Mouse (Mus musculus) hindbrain, embryonic 11.5 days (tissue): ENCODE measurements around the gene Skap1. TPM values are rescaled to one million over a fixed set of nuclear protein-coding genes. Genes with fewer than 3 reads are reported as not detected.

Source experiments
- ATAC-seq: fragments of 200-750 bp; cut with Nextera tagmentation; 2 replicates; pipeline ENCODE4 v1.8.0; 2017; ENCODE audit warnings: mild to moderate bottlenecking, moderate TSS enrichment, moderate library complexity; ENCODE audit not compliant: low FRiP score
- DNase-seq: peaks from one replicate; pipeline ENCODE4 v3.0.0-alpha.2; 2015; ENCODE audit warnings: low spot score
- H3K27ac ChIP-seq: fragments of 300-500 bp; sonication (generic); 2 replicates; pipeline ENCODE4 v1.5.1; 2014; ENCODE audit warnings: mild to moderate bottlenecking, low read depth, low read length
- H3K27me3 ChIP-seq: fragments of 300-500 bp; sonication (generic); 2 replicates; pipeline ENCODE4 v1.6.1; 2014; ENCODE audit warnings: mild to moderate bottlenecking, low read length, moderate library complexity, mixed read lengths; ENCODE audit not compliant: control insufficient read depth, insufficient read depth
- H3K36me3 ChIP-seq: fragments of 300-500 bp; sonication (generic); 2 replicates; pipeline ENCODE4 v1.6.1; 2014; ENCODE audit warnings: mild to moderate bottlenecking, low read length, moderate library complexity, mixed read lengths; ENCODE audit not compliant: control insufficient read depth, insufficient read depth
- H3K4me1 ChIP-seq: fragments of 300-500 bp; sonication (generic); replicated peaks from 2 replicates; pipeline ENCODE4 v1.6.1; 2014; ENCODE audit warnings: low read length, mixed read lengths; ENCODE audit not compliant: control insufficient read depth, insufficient read depth
- H3K4me2 ChIP-seq: fragments of 300-500 bp; sonication (generic); replicated peaks from 2 replicates; pipeline ENCODE4 v1.6.1; 2014; ENCODE audit warnings: mild to moderate bottlenecking, low read depth, low read length
- H3K4me3 ChIP-seq: fragments of 300-500 bp; sonication (generic); 2 replicates; pipeline ENCODE4 v1.5.1; 2014; ENCODE audit warnings: low read depth, low read length
- H3K9ac ChIP-seq: fragments of 300-500 bp; sonication (generic); 2 replicates; pipeline ENCODE4 v1.6.1; 2014; ENCODE audit warnings: low read depth, low read length
- H3K9me3 ChIP-seq: fragments of 300-500 bp; sonication (generic); 2 replicates; pipeline ENCODE4 v1.6.1; 2016; ENCODE audit warnings: low read length; ENCODE audit not compliant: control insufficient read depth
- WGBS: fragments of 180-500 bp; shearing (Covaris S2); extraction: QIAGEN DNeasy Blood & Tissue Kit; methylation state at CpG from one replicate; pipeline ENCODE4 v1.1.7; 2014; 5-methylcytosine and 5-hydroxymethylcytosine counted together
- polyA plus RNA-seq: library from polyadenylated mRNA; unstranded; fragments of >200 nt; fragmentation: Nextera tagmentation; extraction: Ambion mirVana; gene quantifications from 2 replicates; pipeline ENCODE4 v1.2.1, GENCODE M21; 2014

The Skap1 gene
- polyA plus RNA-seq, 1 experiment from 2014 or later = 0.85 TPM

DNA sequence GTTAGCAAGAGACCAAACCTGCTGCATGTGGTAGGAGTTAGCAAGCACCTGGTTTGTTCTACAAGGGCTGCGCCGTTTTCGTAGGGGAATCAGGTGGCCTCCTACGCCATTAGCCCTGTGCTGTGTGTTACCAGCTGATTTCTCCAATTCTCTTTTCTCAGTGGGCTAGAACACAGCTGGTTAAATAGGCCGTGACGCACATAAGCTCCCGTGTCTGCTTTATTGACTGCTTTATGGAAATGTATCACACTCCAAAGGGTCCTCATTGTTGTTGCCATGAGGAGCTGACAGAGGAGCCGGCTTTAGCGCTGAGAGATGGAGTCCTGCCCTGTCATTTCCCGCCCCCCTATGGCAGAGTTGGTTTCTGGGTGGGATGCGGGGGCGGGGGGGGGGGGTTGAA, 230.4 kb downstream of the Skap1 start:
- H3K4me3 ChIP-seq = no peak overlapping the region
- H3K27me3 ChIP-seq = no peaks in the 10 kb centered on the region
- peaks cover 2% of the 10 kb centered on the region; the same call in 1 of the 2 replicates for H3K4me1 ChIP-seq
- DNase-seq = peak; percentile 46
- no peak overlapping the region for H3K4me2 ChIP-seq
- WGBS = 41% methylated on average over 12 of the region's 12 CpGs
- no peaks in the 10 kb centered on the region for H3K9me3 ChIP-seq
- no peak overlapping the region for H3K9ac ChIP-seq
- peak; percentile 54 for ATAC-seq
- H3K27ac ChIP-seq = peak overlapping the region; percentile 18; the same call in 1 of the 2 replicates
- no peaks in the 10 kb centered on the region for H3K36me3 ChIP-seq

DNA sequence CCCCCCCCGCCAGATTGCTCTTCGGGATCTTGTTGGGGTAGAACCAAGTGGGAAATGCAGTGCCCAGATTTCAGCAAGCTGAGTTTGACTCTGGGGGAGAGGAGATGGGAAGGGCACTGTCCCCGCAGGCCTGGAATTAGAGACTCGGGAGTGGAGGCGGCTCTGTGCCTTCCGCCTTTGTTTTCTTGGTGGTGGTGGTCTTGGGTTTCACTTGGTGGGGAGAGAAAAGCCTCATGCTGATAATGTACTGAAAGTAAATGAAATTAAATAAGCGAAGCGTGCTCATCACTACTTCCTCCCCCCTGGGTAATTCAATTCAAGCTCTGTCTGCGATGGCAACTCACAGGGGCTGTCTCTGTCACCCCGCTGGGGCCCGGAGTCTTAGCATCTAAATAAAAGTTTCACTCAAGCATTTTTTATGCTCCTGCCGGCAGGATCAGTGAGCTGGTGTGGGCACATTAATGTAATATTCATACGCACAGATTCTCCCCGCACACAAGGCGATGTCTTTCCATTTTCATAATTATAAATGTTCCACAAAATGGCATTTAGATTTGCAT, 231.9 kb downstream of the Skap1 start:
- Histone ChIP-seq H3K27ac (no peak overlapping the region; the same call in 1 of the 2 replicates), H3K36me3 (no peaks in the 10 kb centered on the region), H3K4me1 (peaks cover 2% of the 10 kb centered on the region; the same call in 1 of the 2 replicates), H3K4me2 (no peak overlapping the region), H3K27me3 (no peaks in the 10 kb centered on the region), H3K4me3 (no peak overlapping the region), H3K9ac (no peak overlapping the region), H3K9me3 (no peaks in the 10 kb centered on the region)
- DNase-seq (peak; percentile 38), ATAC-seq (no peak)
- 37% methylated on average over 14 of the region's 15 CpGs for WGBS

DNA sequence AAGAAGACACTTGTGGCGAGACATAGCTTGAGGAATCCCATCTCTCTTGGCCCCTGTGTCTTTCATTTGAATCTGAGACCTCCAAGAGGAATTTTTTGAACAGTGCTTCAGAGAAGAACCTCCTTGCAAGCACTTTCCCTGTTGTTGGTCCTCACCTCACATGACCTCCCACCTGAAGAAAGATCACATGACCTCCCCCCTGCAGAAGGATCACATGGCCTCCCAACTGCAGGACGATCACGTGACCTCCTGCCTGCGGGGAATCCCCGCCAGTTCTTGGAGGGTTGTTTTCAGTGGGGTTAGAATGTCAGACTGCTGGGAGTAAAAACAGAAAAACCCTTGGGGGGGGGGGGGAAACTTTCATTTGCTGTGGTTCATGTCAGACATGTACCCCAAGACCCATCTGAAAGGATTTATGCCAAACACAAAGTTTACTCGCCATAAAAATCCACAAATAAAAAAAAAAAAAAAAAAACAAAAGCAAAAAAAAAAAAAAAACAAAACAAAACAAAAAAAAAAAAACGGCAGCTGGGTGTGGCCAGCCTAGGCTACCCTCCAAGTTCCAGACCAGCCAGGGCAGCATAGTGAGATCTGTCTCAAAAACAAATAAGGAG, 232.6 kb downstream of the Skap1 start:
- H3K4me2 ChIP-seq = no peak overlapping the region
- H3K4me3 ChIP-seq = no peak overlapping the region
- peak; percentile 72 for DNase-seq
- no peak for ATAC-seq
- no peaks in the 10 kb centered on the region for H3K36me3 ChIP-seq
- H3K27me3 ChIP-seq = no peaks in the 10 kb centered on the region
- peaks cover 2% of the 10 kb centered on the region; the same call in 1 of the 2 replicates for H3K4me1 ChIP-seq
- H3K27ac ChIP-seq = no peak overlapping the region
- 23% methylated on average over 7 of the region's 7 CpGs for WGBS
- H3K9me3 ChIP-seq = no peaks in the 10 kb centered on the region
- H3K9ac ChIP-seq = no peak overlapping the region

DNA sequence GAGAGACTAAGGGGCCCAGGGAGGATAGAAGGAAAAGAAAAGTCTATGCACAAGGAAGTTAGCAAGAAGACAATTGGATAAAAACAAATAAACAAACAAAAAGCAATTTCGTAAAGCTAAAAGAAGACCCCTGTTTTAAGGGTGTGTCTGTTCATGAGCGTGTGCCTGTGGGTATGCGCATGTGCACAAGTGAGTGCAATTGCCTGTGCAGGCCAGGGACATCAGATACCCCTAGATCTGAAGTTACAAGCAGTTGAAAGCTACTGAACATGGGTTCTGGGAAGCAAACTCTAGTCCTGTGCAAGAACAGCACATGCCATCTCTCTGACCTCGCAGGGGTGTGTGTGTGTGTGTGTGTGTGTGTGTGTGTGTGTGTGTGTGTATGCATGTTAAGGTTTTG, 233.1 kb downstream of the Skap1 start:
- no peak overlapping the region for H3K27ac ChIP-seq
- H3K4me2 ChIP-seq = no peak overlapping the region
- ATAC-seq = no peak
- H3K9me3 ChIP-seq = no peaks in the 10 kb centered on the region
- H3K4me1 ChIP-seq = peaks cover 2% of the 10 kb centered on the region; the same call in 1 of the 2 replicates
- no peaks in the 10 kb centered on the region for H3K27me3 ChIP-seq
- H3K4me3 ChIP-seq = no peak overlapping the region
- no peak overlapping the region for H3K9ac ChIP-seq
- no peaks in the 10 kb centered on the region for H3K36me3 ChIP-seq
- peak; percentile 10 for DNase-seq
- whole genome bisulfite sequencing = 85% methylated on average over 4 of the region's 4 CpGs

DNA sequence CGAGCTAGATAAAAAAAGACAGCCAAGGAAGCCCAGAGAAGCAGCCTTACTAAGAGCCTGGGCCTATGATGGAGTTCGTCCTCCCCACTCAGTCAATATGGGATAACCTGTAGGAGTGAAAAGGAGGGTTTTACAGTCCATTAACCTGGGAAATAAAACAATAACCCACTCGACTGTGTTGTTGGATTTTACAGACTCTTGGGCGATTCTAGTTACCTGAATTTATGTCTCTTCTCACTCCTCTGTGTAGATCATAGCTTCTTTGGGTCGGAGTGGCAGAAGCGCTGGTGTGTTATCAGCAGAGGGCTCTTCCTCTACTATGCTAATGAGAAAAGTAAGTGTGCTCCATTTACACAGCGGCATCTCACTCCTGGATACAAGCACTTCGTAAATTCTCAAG, 239.4 kb downstream of the Skap1 start:
- no peak for ATAC-seq
- Histone ChIP-seq H3K4me3 (no peak overlapping the region), H3K27me3 (no peaks in the 10 kb centered on the region; the same call in 1 of the 2 replicates), H3K9me3 (no peaks in the 10 kb centered on the region), H3K27ac (no peak overlapping the region), H3K4me2 (no peak overlapping the region), H3K9ac (no peak overlapping the region), H3K4me1 (no peaks in the 10 kb centered on the region), H3K36me3 (no peaks in the 10 kb centered on the region)
- DNase-seq = no peak
- WGBS = 81% methylated on average over 8 of the region's 8 CpGs

DNA sequence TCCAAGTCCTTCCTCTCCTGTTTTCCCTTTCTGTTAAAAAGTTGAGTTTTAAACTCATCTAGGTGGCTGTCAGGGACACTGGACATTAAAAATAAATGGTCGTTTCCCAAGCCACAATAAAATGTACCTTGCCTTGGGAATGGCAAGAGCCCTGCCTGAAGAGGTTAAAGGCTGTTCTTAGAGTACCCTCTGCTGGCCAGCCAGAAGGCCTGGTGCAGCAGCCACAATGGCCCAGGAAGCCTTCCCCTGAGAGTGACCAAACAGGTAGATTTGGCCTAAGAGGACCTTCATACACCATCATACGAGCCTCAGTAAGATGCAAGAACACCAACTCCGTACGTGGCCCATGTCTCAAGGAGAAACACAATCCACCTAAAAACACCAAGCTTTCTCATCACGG, 246.9 kb downstream of the Skap1 start:
- H3K4me2 ChIP-seq = no peak overlapping the region
- no peaks in the 10 kb centered on the region for H3K36me3 ChIP-seq
- H3K4me1 ChIP-seq = peaks cover 8% of the 10 kb centered on the region; the same call in 1 of the 2 replicates
- no peak overlapping the region for H3K27ac ChIP-seq
- H3K27me3 ChIP-seq = no peaks in the 10 kb centered on the region; the same call in 1 of the 2 replicates
- 73% methylated on average over 5 of the region's 5 CpGs for WGBS
- no peak overlapping the region for H3K4me3 ChIP-seq
- DNase-seq (no peak), ATAC-seq (no peak)
- H3K9me3 ChIP-seq = no peaks in the 10 kb centered on the region
- H3K9ac ChIP-seq = no peak overlapping the region

DNA sequence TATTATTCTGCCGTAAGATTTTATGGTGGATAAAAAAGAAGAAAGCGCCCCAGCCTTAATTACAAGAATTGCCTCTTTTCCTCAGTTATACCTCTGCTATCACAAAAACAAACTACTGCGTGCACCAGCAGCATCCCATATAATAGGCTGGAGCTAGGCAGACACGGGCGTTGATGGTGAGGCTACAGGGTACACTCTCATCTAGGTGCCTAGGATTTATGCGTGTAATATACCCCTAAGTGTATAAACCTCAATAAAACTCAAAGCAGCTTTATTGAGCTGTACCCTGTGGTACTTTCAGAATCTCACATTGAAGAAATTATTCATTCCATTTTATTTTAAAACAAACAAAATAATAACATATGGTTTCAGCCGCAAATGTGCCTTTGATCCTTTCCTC, 247.3 kb downstream of the Skap1 start:
- Histone ChIP-seq H3K36me3 (no peaks in the 10 kb centered on the region), H3K4me3 (no peak overlapping the region), H3K9ac (no peak overlapping the region), H3K4me2 (no peak overlapping the region), H3K4me1 (peaks cover 8% of the 10 kb centered on the region; the same call in 1 of the 2 replicates), H3K27me3 (no peaks in the 10 kb centered on the region; the same call in 1 of the 2 replicates), H3K9me3 (no peaks in the 10 kb centered on the region), H3K27ac (no peak overlapping the region)
- DNase-seq (no peak), ATAC-seq (no peak)
- WGBS = 92% methylated on average over 7 of the region's 7 CpGs

DNA sequence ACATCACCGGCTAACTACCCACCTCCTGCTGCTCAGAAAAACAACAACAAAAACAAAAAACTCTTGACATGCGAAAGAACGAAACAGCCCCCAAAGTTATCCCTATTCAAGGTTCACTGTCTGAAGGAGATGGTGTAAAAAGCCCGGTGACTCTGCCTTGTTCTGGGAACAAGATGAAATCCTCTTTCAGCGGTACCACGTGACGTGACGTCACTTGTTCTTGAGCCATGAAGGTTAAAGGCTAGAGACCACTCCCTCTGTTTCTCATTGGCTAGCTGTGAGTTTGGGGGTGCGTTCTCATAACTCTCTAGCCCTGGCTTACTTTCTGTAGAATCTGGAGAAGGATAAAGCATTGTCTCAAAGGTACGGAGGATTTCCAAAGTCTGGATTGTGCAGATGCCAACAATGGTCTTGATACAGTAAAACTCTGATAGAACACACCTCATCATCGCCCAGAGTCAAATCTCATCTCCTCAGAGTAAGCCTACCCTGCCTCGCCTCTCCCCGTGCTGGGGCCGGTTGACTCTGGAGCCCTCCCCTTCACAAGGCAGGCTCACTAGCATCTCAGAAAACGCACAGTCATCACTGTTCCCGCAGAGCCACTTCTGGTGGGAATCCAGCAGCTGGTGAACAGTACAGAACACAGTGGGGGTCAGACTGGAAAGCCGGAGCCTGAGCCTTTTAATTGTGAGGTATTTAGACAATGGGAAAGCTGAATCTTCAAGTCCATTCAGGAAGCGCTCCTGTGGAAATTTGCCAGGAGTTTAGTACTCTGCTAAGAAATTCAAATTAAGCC, 249.0 kb downstream of the Skap1 start:
- ATAC-seq (0 out of 2 replicates have a peak, but pooled peaks have one; percentile 22), DNase-seq (peak; percentile 46)
- Histone ChIP-seq H3K4me3 (no peak overlapping the region), H3K4me2 (no peak overlapping the region), H3K4me1 (peaks cover 8% of the 10 kb centered on the region; the same call in 1 of the 2 replicates), H3K9me3 (no peaks in the 10 kb centered on the region), H3K27me3 (no peaks in the 10 kb centered on the region), H3K9ac (no peak overlapping the region), H3K27ac (no peak overlapping the region), H3K36me3 (no peaks in the 10 kb centered on the region)
- 53% methylated on average over 18 of the region's 18 CpGs for WGBS
